Mouse (Mus musculus): ENCODE results near the gene Slamf9. TPM values are rescaled to one million over a fixed set of nuclear protein-coding genes. Genes with fewer than 3 reads are reported as not detected.

Slamf9 gene
- polyA plus RNA-seq, 1 experiment from 2014 or later, result 0.34 TPM

GRCm38 (mm10) chr1:172482518-172483360 lies 7.6 kb downstream of the Slamf9 start:
- ATAC-seq (ENCODE audit: low FRiP score), result peak; percentile 2; the same call in 1 of the 2 replicates
- WGBS, result 3% methylated on average over 12 of the region's 12 CpGs
- Histone ChIP-seq H3K9me3 (ENCODE audit: control insufficient read depth, low read length) (no peaks in the 10 kb centered on the region), H3K9ac (ENCODE audit: low read depth, low read length) (peak overlapping the region; percentile 80), H3K36me3 (ENCODE audit: control insufficient read depth, insufficient read depth, low read length) (no peaks in the 10 kb centered on the region), H3K27ac (ENCODE audit: low read depth, low read length) (peak overlapping the region; percentile 58; the same call in 1 of the 2 replicates), H3K4me3 (ENCODE audit: low read depth, low read length) (peak overlapping the region; percentile 62), H3K4me2 (replicated peaks; ENCODE audit: low read depth, low read length) (peak overlapping the region; percentile 86), H3K4me1 (replicated peaks; ENCODE audit: control insufficient read depth, insufficient read depth, low read length) (peaks cover 22% of the 10 kb centered on the region), H3K27me3 (ENCODE audit: control insufficient read depth, insufficient read depth, low read length) (0 out of 2 replicates have a peak, but pooled peaks cover 2% of the 10 kb centered on the region)
- DNase-seq (ENCODE audit: low spot score), result peak; percentile 37

- peak overlapping the region; percentile 62 for H3K4me3 ChIP-seq (ENCODE audit: low read depth, low read length)
- peak overlapping the region; percentile 80 for H3K9ac ChIP-seq (ENCODE audit: low read depth, low read length)
- H3K4me1 ChIP-seq (replicated peaks; ENCODE audit: control insufficient read depth, insufficient read depth, low read length), result peaks cover 22% of the 10 kb centered on the region
- DNase-seq (ENCODE audit: low spot score), result peak; percentile 26
- peak overlapping the region; percentile 86 for H3K4me2 ChIP-seq (replicated peaks; ENCODE audit: low read depth, low read length)
- 4% methylated on average over 4 of the region's 4 CpGs for WGBS
- H3K9me3 ChIP-seq (ENCODE audit: control insufficient read depth, low read length), result no peaks in the 10 kb centered on the region
- 0 out of 2 replicates have a peak, but pooled peaks cover 2% of the 10 kb centered on the region for H3K27me3 ChIP-seq (ENCODE audit: control insufficient read depth, insufficient read depth, low read length)
- H3K27ac ChIP-seq (ENCODE audit: low read depth, low read length), result peak overlapping the region; percentile 58; the same call in 1 of the 2 replicates
- no peak for ATAC-seq (ENCODE audit: low FRiP score)
- no peaks in the 10 kb centered on the region for H3K36me3 ChIP-seq (ENCODE audit: control insufficient read depth, insufficient read depth, low read length)
Measured at GRCm38 (mm10) chr1:172483361-172483660, 8.2 kb downstream of the Slamf9 start.

- peak overlapping the region; percentile 62 for H3K4me3 ChIP-seq (ENCODE audit: low read depth, low read length)
- peak overlapping the region; percentile 86 for H3K4me2 ChIP-seq (replicated peaks; ENCODE audit: low read depth, low read length)
- peaks cover 22% of the 10 kb centered on the region for H3K4me1 ChIP-seq (replicated peaks; ENCODE audit: control insufficient read depth, insufficient read depth, low read length)
- H3K27ac ChIP-seq (ENCODE audit: low read depth, low read length), result no peak overlapping the region
- H3K36me3 ChIP-seq (ENCODE audit: control insufficient read depth, insufficient read depth, low read length), result no peaks in the 10 kb centered on the region
- 0 out of 2 replicates have a peak overlapping the region, but pooled peaks have one; percentile 19 for H3K9ac ChIP-seq (ENCODE audit: low read depth, low read length)
- 42% methylated on average over 11 of the region's 11 CpGs for WGBS
- peak; percentile 23 for DNase-seq (ENCODE audit: low spot score)
- H3K27me3 ChIP-seq (ENCODE audit: control insufficient read depth, insufficient read depth, low read length), result 0 out of 2 replicates have a peak, but pooled peaks cover 2% of the 10 kb centered on the region
- H3K9me3 ChIP-seq (ENCODE audit: control insufficient read depth, low read length), result no peaks in the 10 kb centered on the region
- no peak for ATAC-seq (ENCODE audit: low FRiP score)
Measured at GRCm38 (mm10) chr1:172484236-172484635, 9.1 kb downstream of the Slamf9 start.

GRCm38 (mm10) chr1:172484671-172485070 lies 9.5 kb downstream of the Slamf9 start:
- ATAC-seq (ENCODE audit: low FRiP score), result no peak
- H3K4me1 ChIP-seq (replicated peaks; ENCODE audit: control insufficient read depth, insufficient read depth, low read length), result peaks cover 22% of the 10 kb centered on the region
- 58% methylated on average over 12 of the region's 13 CpGs for WGBS
- peak overlapping the region; percentile 86 for H3K4me2 ChIP-seq (replicated peaks; ENCODE audit: low read depth, low read length)
- H3K9ac ChIP-seq (ENCODE audit: low read depth, low read length), result no peak overlapping the region
- 0 out of 2 replicates have a peak, but pooled peaks cover 2% of the 10 kb centered on the region for H3K27me3 ChIP-seq (ENCODE audit: control insufficient read depth, insufficient read depth, low read length)
- H3K36me3 ChIP-seq (ENCODE audit: control insufficient read depth, insufficient read depth, low read length), result no peaks in the 10 kb centered on the region
- DNase-seq (ENCODE audit: low spot score), result no peak
- no peaks in the 10 kb centered on the region for H3K9me3 ChIP-seq (ENCODE audit: control insufficient read depth, low read length)
- H3K27ac ChIP-seq (ENCODE audit: low read depth, low read length), result no peak overlapping the region
- peak overlapping the region; percentile 62 for H3K4me3 ChIP-seq (ENCODE audit: low read depth, low read length)

GRCm38 (mm10) chr1:172485821-172486220 lies 10.7 kb downstream of the Slamf9 start:
- Histone ChIP-seq H3K4me1 (replicated peaks; ENCODE audit: control insufficient read depth, insufficient read depth, low read length) (peaks cover 22% of the 10 kb centered on the region), H3K36me3 (ENCODE audit: control insufficient read depth, insufficient read depth, low read length) (no peaks in the 10 kb centered on the region), H3K9ac (ENCODE audit: low read depth, low read length) (peak overlapping the region; percentile 40; the same call in 1 of the 2 replicates), H3K27ac (ENCODE audit: low read depth, low read length) (peak overlapping the region; percentile 49; the same call in 1 of the 2 replicates), H3K9me3 (ENCODE audit: control insufficient read depth, low read length) (no peaks in the 10 kb centered on the region), H3K4me3 (ENCODE audit: low read depth, low read length) (peak overlapping the region; percentile 15; the same call in 1 of the 2 replicates), H3K27me3 (ENCODE audit: control insufficient read depth, insufficient read depth, low read length) (0 out of 2 replicates have a peak, but pooled peaks cover under 1% of the 10 kb centered on the region), H3K4me2 (replicated peaks; ENCODE audit: low read depth, low read length) (peak overlapping the region; percentile 86)
- ATAC-seq (ENCODE audit: low FRiP score), result no peak
- WGBS, result 31% methylated on average over 6 of the region's 6 CpGs
- no peak for DNase-seq (ENCODE audit: low spot score)

- WGBS, result 19% methylated on average over 4 of the region's 4 CpGs
- Histone ChIP-seq H3K4me1 (replicated peaks; ENCODE audit: control insufficient read depth, insufficient read depth, low read length) (peaks cover 22% of the 10 kb centered on the region), H3K4me3 (ENCODE audit: low read depth, low read length) (peak overlapping the region; percentile 15; the same call in 1 of the 2 replicates), H3K9me3 (ENCODE audit: control insufficient read depth, low read length) (no peaks in the 10 kb centered on the region), H3K4me2 (replicated peaks; ENCODE audit: low read depth, low read length) (peak overlapping the region; percentile 86), H3K27ac (ENCODE audit: low read depth, low read length) (peak overlapping the region; percentile 49; the same call in 1 of the 2 replicates), H3K9ac (ENCODE audit: low read depth, low read length) (peak overlapping the region; percentile 40; the same call in 1 of the 2 replicates), H3K27me3 (ENCODE audit: control insufficient read depth, insufficient read depth, low read length) (no peaks in the 10 kb centered on the region), H3K36me3 (ENCODE audit: control insufficient read depth, insufficient read depth, low read length) (no peaks in the 10 kb centered on the region)
- ATAC-seq (ENCODE audit: low FRiP score), result peak; percentile 15; the same call in 1 of the 2 replicates
- DNase-seq (ENCODE audit: low spot score), result peak; percentile 59
Measured at GRCm38 (mm10) chr1:172486236-172486635, 11.1 kb downstream of the Slamf9 start.

GRCm38 (mm10) chr1:172486651-172487050 lies 11.5 kb downstream of the Slamf9 start:
- no peak overlapping the region for H3K4me3 ChIP-seq (ENCODE audit: low read depth, low read length)
- H3K27me3 ChIP-seq (ENCODE audit: control insufficient read depth, insufficient read depth, low read length), result no peaks in the 10 kb centered on the region
- no peaks in the 10 kb centered on the region for H3K9me3 ChIP-seq (ENCODE audit: control insufficient read depth, low read length)
- no peak for ATAC-seq (ENCODE audit: low FRiP score)
- WGBS, result 52% methylated on average over 5 of the region's 5 CpGs
- H3K27ac ChIP-seq (ENCODE audit: low read depth, low read length), result 0 out of 2 replicates have a peak overlapping the region, but pooled peaks have one; percentile 49
- H3K9ac ChIP-seq (ENCODE audit: low read depth, low read length), result no peak overlapping the region
- H3K36me3 ChIP-seq (ENCODE audit: control insufficient read depth, insufficient read depth, low read length), result 0 out of 2 replicates have a peak, but pooled peaks cover 2% of the 10 kb centered on the region
- H3K4me1 ChIP-seq (replicated peaks; ENCODE audit: control insufficient read depth, insufficient read depth, low read length), result peaks cover 22% of the 10 kb centered on the region
- H3K4me2 ChIP-seq (replicated peaks; ENCODE audit: low read depth, low read length), result peak overlapping the region; percentile 86
- DNase-seq (ENCODE audit: low spot score), result no peak

- H3K27ac ChIP-seq (ENCODE audit: low read depth, low read length), result no peak overlapping the region
- H3K9ac ChIP-seq (ENCODE audit: low read depth, low read length), result no peak overlapping the region
- ATAC-seq (ENCODE audit: low FRiP score), result no peak
- no peak overlapping the region for H3K4me2 ChIP-seq (replicated peaks; ENCODE audit: low read depth, low read length)
- H3K36me3 ChIP-seq (ENCODE audit: control insufficient read depth, insufficient read depth, low read length), result 0 out of 2 replicates have a peak, but pooled peaks cover 5% of the 10 kb centered on the region
- H3K9me3 ChIP-seq (ENCODE audit: control insufficient read depth, low read length), result no peaks in the 10 kb centered on the region
- no peak for DNase-seq (ENCODE audit: low spot score)
- no peak overlapping the region for H3K4me3 ChIP-seq (ENCODE audit: low read depth, low read length)
- WGBS, result 84% methylated on average over 4 of the region's 4 CpGs
- no peaks in the 10 kb centered on the region for H3K27me3 ChIP-seq (ENCODE audit: control insufficient read depth, insufficient read depth, low read length)
- H3K4me1 ChIP-seq (replicated peaks; ENCODE audit: control insufficient read depth, insufficient read depth, low read length), result peaks cover 22% of the 10 kb centered on the region
Measured at GRCm38 (mm10) chr1:172487859-172488258, 12.7 kb downstream of the Slamf9 start.

Data from hindbrain, embryonic 11.5 days (tissue).